Mouse (Mus musculus): ENCODE measurements at regions not wholly inside any gene's neighbourhood (a gene's known extent, or its start where the extent isn't known, plus 50 kb on each side); places are given as distances from the start of the nearest gene placed in this dataset.
"Not testable (repeated sequence)": the region's sequence is repeated elsewhere in the genome, so short reads cannot be mapped to it uniquely, and the experiment has no call there.

DNA sequence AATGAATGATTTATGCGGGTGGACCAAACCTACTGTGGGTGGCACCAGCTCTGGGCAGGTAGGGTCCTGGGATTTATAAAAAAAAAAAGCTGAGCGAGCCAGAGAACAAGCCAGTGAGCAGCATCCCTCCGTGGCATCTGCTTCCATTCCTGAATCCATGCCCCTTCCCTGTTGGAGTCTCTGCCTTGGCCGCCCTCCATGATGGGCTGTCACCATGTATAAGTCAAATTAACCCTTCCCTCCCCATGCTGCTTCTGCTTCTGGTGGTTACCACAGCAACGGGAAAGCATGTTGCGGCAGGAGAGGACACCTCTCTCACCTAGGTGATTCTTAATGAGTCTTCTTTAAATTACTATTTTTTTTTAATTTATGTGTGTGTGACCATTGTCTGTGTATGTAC, 112.3 kb upstream of the A430005L14Rik start:
- Histone ChIP-seq H3K27me3 (ENCODE audit: control insufficient read depth, insufficient read depth, low read length) (no peaks in the 10 kb centered on the region), H3K4me2 (ENCODE audit: low read depth, low read length) (no peak overlapping the region), H3K4me1 (ENCODE audit: control insufficient read depth, insufficient read depth, low read length) (no peaks in the 10 kb centered on the region), H3K9me3 (replicated peaks; ENCODE audit: control insufficient read depth, low read length) (no peaks in the 10 kb centered on the region), H3K4me3 (ENCODE audit: low read length) (no peak overlapping the region), H3K9ac (ENCODE audit: low read length) (no peak overlapping the region), H3K27ac (ENCODE audit: low read length) (no peak overlapping the region), H3K36me3 (ENCODE audit: control insufficient read depth, insufficient read depth) (no peaks in the 10 kb centered on the region)
- WGBS = 77% methylated on average over 6 of the region's 6 CpGs
- ATAC-seq (replicated peaks; ENCODE audit: extremely low read depth, insufficient read depth, low FRiP score) = no peak

DNA sequence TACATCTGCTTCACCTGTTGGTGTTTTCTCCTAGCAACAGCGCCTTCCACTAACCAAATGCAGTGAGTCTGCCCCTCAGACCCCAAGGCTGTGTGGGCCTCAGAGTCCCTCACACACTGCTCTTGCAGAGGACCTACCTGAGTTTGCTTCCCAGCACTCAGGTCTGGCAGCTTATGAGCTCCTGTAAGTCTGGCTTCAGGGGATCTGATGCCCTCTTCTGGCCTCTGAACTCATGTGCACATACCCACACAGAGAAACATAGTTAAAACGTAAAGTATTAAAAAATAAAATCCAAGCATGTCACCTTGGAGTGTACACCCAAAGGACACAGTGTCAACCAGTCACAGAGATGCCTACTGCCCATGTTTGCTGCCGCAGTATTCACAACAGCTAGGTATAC, 108.8 kb upstream of the A430005L14Rik start:
- Histone ChIP-seq H3K36me3 (ENCODE audit: control insufficient read depth, insufficient read depth) (no peaks in the 10 kb centered on the region), H3K4me1 (ENCODE audit: control insufficient read depth, insufficient read depth, low read length) (no peaks in the 10 kb centered on the region), H3K9me3 (replicated peaks; ENCODE audit: control insufficient read depth, low read length) (no peaks in the 10 kb centered on the region), H3K4me2 (ENCODE audit: low read depth, low read length) (no peak overlapping the region), H3K4me3 (ENCODE audit: low read length) (no peak overlapping the region), H3K27me3 (ENCODE audit: control insufficient read depth, insufficient read depth, low read length) (no peaks in the 10 kb centered on the region), H3K27ac (ENCODE audit: low read length) (no peak overlapping the region), H3K9ac (ENCODE audit: low read length) (no peak overlapping the region)
- no peak for ATAC-seq (replicated peaks; ENCODE audit: extremely low read depth, insufficient read depth, low FRiP score)
- WGBS = 71% methylated on average over 3 of the region's 3 CpGs

DNA sequence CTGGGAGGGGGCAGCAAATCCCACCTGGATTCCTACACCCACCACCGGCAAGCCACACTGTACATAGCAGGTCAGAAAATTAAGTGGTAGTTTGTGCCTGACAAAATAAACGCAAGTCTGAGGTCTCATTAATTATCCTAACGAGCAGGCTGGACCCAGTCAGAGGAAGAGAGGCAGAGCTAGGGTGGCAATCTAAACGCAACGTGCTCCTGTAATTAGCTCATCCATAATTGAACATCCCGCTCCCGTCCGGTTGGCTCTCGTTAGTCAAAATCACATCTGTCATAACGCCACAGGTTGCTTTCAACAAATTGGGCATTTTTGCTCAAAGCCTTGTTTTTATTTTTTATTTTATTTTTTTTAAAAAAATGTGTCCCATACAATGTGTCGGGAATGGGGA, 106.9 kb upstream of the A430005L14Rik start:
- H3K9me3 ChIP-seq (replicated peaks; ENCODE audit: control insufficient read depth, low read length) = no peaks in the 10 kb centered on the region
- WGBS = 67% methylated on average over 11 of the region's 11 CpGs

DNA sequence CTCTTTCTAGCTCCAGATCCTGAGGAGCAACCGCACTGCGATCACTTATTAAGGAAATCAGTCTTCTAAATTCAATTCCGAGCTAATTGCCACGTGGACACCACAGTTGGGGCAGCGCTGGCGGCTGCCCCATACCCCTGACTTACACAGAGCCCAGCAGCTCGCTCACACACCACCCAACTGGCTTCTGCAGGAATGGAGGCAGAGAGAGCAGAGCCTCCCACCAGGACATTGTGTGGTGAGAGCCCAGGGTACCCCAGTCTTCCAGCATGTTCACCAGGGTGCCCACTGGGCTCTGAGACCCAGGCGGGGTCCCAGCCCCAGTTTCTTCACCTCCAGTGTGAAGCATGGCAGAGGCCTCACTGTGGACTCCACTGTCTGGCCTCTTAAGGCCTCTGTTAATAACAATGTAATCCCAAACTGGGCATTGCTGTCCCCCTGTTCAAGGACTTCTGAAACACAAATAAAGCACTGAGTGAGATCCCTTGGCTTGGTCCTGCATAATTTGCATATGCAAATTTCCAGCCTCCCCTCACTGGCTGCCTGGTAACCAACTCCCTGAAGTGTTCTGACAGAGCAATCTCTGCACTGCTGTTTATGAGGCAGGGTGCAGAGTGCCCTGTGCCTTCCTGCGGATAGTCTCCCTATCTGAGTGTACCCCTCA, 102.8 kb upstream of the A430005L14Rik start:
- H3K9ac ChIP-seq (ENCODE audit: low read length) = no peak overlapping the region
- H3K27ac ChIP-seq (ENCODE audit: low read length) = no peak overlapping the region
- no peaks in the 10 kb centered on the region for H3K9me3 ChIP-seq (replicated peaks; ENCODE audit: control insufficient read depth, low read length)
- no peaks in the 10 kb centered on the region for H3K27me3 ChIP-seq (ENCODE audit: control insufficient read depth, insufficient read depth, low read length)
- H3K4me3 ChIP-seq (ENCODE audit: low read length) = no peak overlapping the region
- H3K36me3 ChIP-seq (ENCODE audit: control insufficient read depth, insufficient read depth) = no peaks in the 10 kb centered on the region
- H3K4me2 ChIP-seq (ENCODE audit: low read depth, low read length) = no peak overlapping the region
- no peak for ATAC-seq (replicated peaks; ENCODE audit: extremely low read depth, insufficient read depth, low FRiP score)
- 66% methylated on average over 9 of the region's 9 CpGs for WGBS
- H3K4me1 ChIP-seq (ENCODE audit: control insufficient read depth, insufficient read depth, low read length) = no peaks in the 10 kb centered on the region

More for the DNA sequence above, 106.9 kb upstream of the A430005L14Rik start:
- Histone ChIP-seq H3K36me3 (ENCODE audit: control insufficient read depth, insufficient read depth) (no peaks in the 10 kb centered on the region), H3K4me2 (ENCODE audit: low read depth, low read length) (no peak overlapping the region), H3K27me3 (ENCODE audit: control insufficient read depth, insufficient read depth, low read length) (no peaks in the 10 kb centered on the region), H3K9ac (ENCODE audit: low read length) (no peak overlapping the region), H3K4me1 (ENCODE audit: control insufficient read depth, insufficient read depth, low read length) (no peaks in the 10 kb centered on the region), H3K4me3 (ENCODE audit: low read length) (no peak overlapping the region), H3K27ac (ENCODE audit: low read length) (no peak overlapping the region)
- no peak for ATAC-seq (replicated peaks; ENCODE audit: extremely low read depth, insufficient read depth, low FRiP score)

DNA sequence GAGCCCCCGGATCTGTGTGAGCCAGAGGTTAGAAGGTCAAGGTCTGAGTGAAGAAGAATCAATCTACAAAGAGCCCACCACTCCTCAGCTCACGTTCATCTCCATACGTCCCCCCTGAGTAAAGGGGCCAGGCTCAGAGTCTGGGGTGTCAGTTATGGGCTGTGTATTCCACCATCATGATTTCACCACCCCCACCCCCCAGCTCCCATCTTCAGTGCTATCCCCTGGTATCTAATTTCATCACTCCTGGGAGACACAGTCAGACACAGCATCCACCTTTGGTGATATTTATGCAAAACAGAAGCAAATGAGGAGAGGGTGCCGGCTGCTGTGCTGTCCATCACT, 102.3 kb upstream of the A430005L14Rik start:
- Histone ChIP-seq H3K36me3 (ENCODE audit: control insufficient read depth, insufficient read depth) (no peaks in the 10 kb centered on the region), H3K4me1 (ENCODE audit: control insufficient read depth, insufficient read depth, low read length) (no peaks in the 10 kb centered on the region), H3K4me2 (ENCODE audit: low read depth, low read length) (no peak overlapping the region), H3K4me3 (ENCODE audit: low read length) (no peak overlapping the region), H3K27me3 (ENCODE audit: control insufficient read depth, insufficient read depth, low read length) (no peaks in the 10 kb centered on the region), H3K9ac (ENCODE audit: low read length) (no peak overlapping the region), H3K9me3 (replicated peaks; ENCODE audit: control insufficient read depth, low read length) (no peaks in the 10 kb centered on the region), H3K27ac (ENCODE audit: low read length) (no peak overlapping the region)
- WGBS = 44% methylated on average over 4 of the region's 4 CpGs
- ATAC-seq (replicated peaks; ENCODE audit: extremely low read depth, insufficient read depth, low FRiP score) = no peak

DNA sequence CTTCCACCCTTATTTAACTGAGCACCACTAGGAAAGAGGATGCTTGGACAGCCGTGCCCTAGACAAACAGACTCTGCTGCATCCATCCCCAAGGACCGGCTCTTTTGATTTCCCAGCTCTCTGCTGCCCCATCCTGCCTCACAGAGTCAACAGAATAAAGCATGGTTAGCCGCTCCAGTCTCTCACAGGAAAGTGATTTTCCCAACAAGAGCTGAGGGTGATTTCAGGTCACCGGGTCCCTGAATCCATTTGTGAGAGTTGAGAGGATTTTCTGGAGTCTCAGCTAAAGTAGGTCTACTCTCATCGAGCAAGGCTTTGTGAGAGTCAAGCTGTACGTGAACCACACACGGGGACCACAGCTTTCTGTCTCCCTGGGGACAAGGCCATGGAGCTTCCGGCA, 95.6 kb upstream of the A430005L14Rik start:
- no peak overlapping the region for H3K4me3 ChIP-seq (ENCODE audit: low read length)
- H3K27me3 ChIP-seq (ENCODE audit: control insufficient read depth, insufficient read depth, low read length) = no peaks in the 10 kb centered on the region
- H3K9me3 ChIP-seq (replicated peaks; ENCODE audit: control insufficient read depth, low read length) = no peaks in the 10 kb centered on the region
- ATAC-seq (replicated peaks; ENCODE audit: extremely low read depth, insufficient read depth, low FRiP score) = no peak
- no peak overlapping the region for H3K4me2 ChIP-seq (ENCODE audit: low read depth, low read length)
- 62% methylated on average over 8 of the region's 8 CpGs for WGBS
- no peaks in the 10 kb centered on the region for H3K4me1 ChIP-seq (ENCODE audit: control insufficient read depth, insufficient read depth, low read length)
- no peak overlapping the region for H3K27ac ChIP-seq (ENCODE audit: low read length)
- H3K36me3 ChIP-seq (ENCODE audit: control insufficient read depth, insufficient read depth) = no peaks in the 10 kb centered on the region
- no peak overlapping the region for H3K9ac ChIP-seq (ENCODE audit: low read length)

DNA sequence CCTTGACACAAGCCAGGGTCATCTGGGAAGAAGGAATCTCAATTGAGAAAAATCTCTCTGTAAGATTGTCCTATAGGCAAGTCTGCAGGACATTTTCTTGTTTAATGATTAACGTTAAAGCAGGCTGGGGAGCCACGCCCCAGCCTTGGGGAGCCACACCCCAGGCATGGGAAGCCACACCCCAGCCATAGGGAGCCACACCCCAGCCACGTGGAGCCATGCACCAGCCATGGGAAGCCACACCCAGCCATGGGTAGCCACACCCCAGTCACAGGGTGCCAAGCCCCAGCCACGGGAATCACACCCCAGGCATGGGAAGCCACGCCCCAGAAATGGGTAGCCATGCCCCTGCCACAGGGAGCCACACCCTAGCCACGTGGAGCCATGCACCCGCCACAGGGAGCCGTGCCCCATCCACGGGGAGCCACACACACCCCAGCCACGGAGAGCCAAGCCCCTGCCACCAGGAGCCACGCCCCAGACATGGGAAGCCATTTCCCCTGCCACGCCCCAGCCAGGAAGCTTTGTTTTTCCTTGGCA, 94.8 kb upstream of the A430005L14Rik start:
- Histone ChIP-seq H3K4me1 (ENCODE audit: control insufficient read depth, insufficient read depth, low read length) (no peaks in the 10 kb centered on the region), H3K36me3 (ENCODE audit: control insufficient read depth, insufficient read depth) (no peaks in the 10 kb centered on the region), H3K4me2 (ENCODE audit: low read depth, low read length) (no peak overlapping the region), H3K27ac (ENCODE audit: low read length) (no peak overlapping the region), H3K9ac (ENCODE audit: low read length) (no peak overlapping the region), H3K9me3 (replicated peaks; ENCODE audit: control insufficient read depth, low read length) (no peaks in the 10 kb centered on the region), H3K4me3 (ENCODE audit: low read length) (no peak overlapping the region), H3K27me3 (ENCODE audit: control insufficient read depth, insufficient read depth, low read length) (no peaks in the 10 kb centered on the region)
- 58% methylated on average over 12 of the region's 12 CpGs for WGBS
- ATAC-seq (replicated peaks; ENCODE audit: extremely low read depth, insufficient read depth, low FRiP score) = no peak

DNA sequence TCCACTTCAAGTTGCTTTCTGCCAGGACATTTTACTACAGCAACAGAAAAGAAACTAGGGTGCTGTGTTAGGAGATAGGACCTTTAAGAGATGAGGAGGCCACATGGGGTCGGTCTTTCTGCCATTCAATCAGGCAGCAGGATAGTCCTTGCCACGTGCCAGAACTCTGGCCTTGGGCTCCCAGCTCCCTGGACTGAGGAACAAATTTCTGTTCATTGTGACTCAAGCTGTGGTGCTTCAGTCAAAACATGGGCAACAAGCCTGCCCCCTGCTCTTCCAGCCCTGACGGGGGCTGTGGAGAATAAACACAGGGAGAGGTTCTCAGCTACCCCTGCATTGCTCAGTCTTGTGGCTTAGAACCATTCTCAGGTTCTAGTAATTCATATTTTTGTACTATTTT, 84.7 kb upstream of the A430005L14Rik start:
- Histone ChIP-seq H3K27ac (ENCODE audit: low read length) (no peak overlapping the region), H3K9me3 (replicated peaks; ENCODE audit: control insufficient read depth, low read length) (peaks cover 5% of the 10 kb centered on the region), H3K36me3 (ENCODE audit: control insufficient read depth, insufficient read depth) (no peaks in the 10 kb centered on the region), H3K4me3 (ENCODE audit: low read length) (no peak overlapping the region), H3K27me3 (ENCODE audit: control insufficient read depth, insufficient read depth, low read length) (no peaks in the 10 kb centered on the region), H3K4me1 (ENCODE audit: control insufficient read depth, insufficient read depth, low read length) (no peaks in the 10 kb centered on the region), H3K4me2 (ENCODE audit: low read depth, low read length) (no peak overlapping the region), H3K9ac (ENCODE audit: low read length) (no peak overlapping the region)
- ATAC-seq (replicated peaks; ENCODE audit: extremely low read depth, insufficient read depth, low FRiP score) = no peak
- WGBS = 66% methylated on average over 3 of the region's 3 CpGs

DNA sequence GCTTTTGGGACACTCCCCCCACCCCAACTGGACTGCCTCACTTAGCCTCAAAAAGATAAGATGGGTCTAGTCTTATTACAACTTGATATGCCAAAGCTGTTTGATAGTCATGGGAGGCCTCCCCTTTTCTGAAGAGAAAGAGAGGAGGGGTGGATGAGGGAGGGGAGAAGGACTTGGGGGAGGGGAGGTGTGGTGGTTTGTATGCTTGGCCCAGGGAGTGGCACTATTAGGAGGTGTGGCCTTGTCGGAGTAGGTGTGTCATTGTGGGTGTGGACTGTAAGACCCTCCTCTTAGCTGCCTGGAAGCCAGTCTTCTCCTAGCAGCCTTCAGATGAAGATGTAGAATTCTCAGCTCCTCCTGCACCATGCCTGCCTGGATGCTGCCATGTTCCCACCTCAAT, 82.0 kb upstream of the A430005L14Rik start:
- H3K36me3 ChIP-seq (ENCODE audit: control insufficient read depth, insufficient read depth); H3K4me1 ChIP-seq (ENCODE audit: control insufficient read depth, insufficient read depth, low read length); H3K9me3 ChIP-seq (replicated peaks; ENCODE audit: control insufficient read depth, low read length); H3K27me3 ChIP-seq (ENCODE audit: control insufficient read depth, insufficient read depth, low read length); H3K27ac ChIP-seq (ENCODE audit: low read length); ATAC-seq (replicated peaks; ENCODE audit: extremely low read depth, insufficient read depth, low FRiP score); H3K4me3 ChIP-seq (ENCODE audit: low read length); H3K9ac ChIP-seq (ENCODE audit: low read length); H3K4me2 ChIP-seq (ENCODE audit: low read depth, low read length): not testable (repeated sequence)
- WGBS = 84% methylated on average over 1 of the region's 1 CpGs

Measured in heart, embryonic 16.5 days (tissue).